Mouse (Mus musculus) 416B (cell line): ENCODE data around the gene Purb.

Experiments used
- DNase-seq: peaks from one replicate; pipeline ENCODE4 v3.0.0; 2011; ENCODE audit warnings: low read depth

Gene Purb

GRCm38 (mm10) chr11:6475867-6476484 is at the start of gene Purb:
Gene Purb, minus strand, starts transcription at chr11:6475917.
- peak; percentile 86 for DNase-seq

- no peak for DNase-seq
These were observed 49.5 kb upstream of the Purb start for GRCm38 (mm10) chr11:6525241-6525640.

GRCm38 (mm10) chr11:6524880-6525238 is 49.1 kb upstream of the Purb start:
- DNase-seq: no peak

GRCm38 (mm10) chr11:6524165-6524879 is 48.6 kb upstream of the Purb start:
- DNase-seq: peak; percentile 32

GRCm38 (mm10) chr11:6523662-6524088 is 48.0 kb upstream of the Purb start:
- DNase-seq: peak; percentile 81

GRCm38 (mm10) chr11:6522782-6523525 is 47.2 kb upstream of the Purb start:
- DNase-seq: no peak

- peak; percentile 87 for DNase-seq
These were observed 44.9 kb upstream of the Purb start, which contains the start of gene Myo1g for GRCm38 (mm10) chr11:6520507-6521173. Gene Myo1g, minus strand, starts transcription at chr11:6520965.

- peak; percentile 67 for DNase-seq
These were observed 43.8 kb upstream of the Purb start for GRCm38 (mm10) chr11:6519491-6520033.

- no peak for DNase-seq
These were observed 39.1 kb upstream of the Purb start for GRCm38 (mm10) chr11:6514837-6515236.

- peak; percentile 35 for DNase-seq
These were observed 32.7 kb upstream of the Purb start for GRCm38 (mm10) chr11:6508269-6508876.

GRCm38 (mm10) chr11:6506516-6506915 is 30.8 kb upstream of the Purb start:
- no peak for DNase-seq

- peak; percentile 47 for DNase-seq
These were observed 29.0 kb upstream of the Purb start for GRCm38 (mm10) chr11:6504689-6505088.

GRCm38 (mm10) chr11:6504226-6504625 is 28.5 kb upstream of the Purb start:
- DNase-seq: no peak

GRCm38 (mm10) chr11:6502506-6502905 is 26.8 kb upstream of the Purb start:
- no peak for DNase-seq

GRCm38 (mm10) chr11:6497311-6497948 is 21.7 kb upstream of the Purb start:
- peak; percentile 84 for DNase-seq

- peak; percentile 88 for DNase-seq
These were observed 14.2 kb upstream of the Purb start for GRCm38 (mm10) chr11:6489691-6490503.

GRCm38 (mm10) chr11:6489257-6489656 is 13.5 kb upstream of the Purb start:
- DNase-seq: peak; percentile 66

- DNase-seq: no peak
These were observed 12.4 kb upstream of the Purb start for GRCm38 (mm10) chr11:6488041-6488684.

GRCm38 (mm10) chr11:6487496-6487895 is 11.8 kb upstream of the Purb start:
- DNase-seq: no peak

GRCm38 (mm10) chr11:6486916-6487315 is 11.2 kb upstream of the Purb start:
- DNase-seq: no peak
